Mouse (Mus musculus) liver, embryonic 12.5 days (tissue): ENCODE data around the gene Erc2. TPM values are rescaled to one million over a fixed set of nuclear protein-coding genes. Genes with fewer than 3 reads are reported as not detected.

ENCODE experiments used
- ATAC-seq: fragments of 200-750 bp; cut with Nextera tagmentation; 2 replicates; pipeline ENCODE4 v1.8.0; 2017; ENCODE audit warnings: moderate number of reproducible peaks, mild to moderate bottlenecking, moderate library complexity
- H3K27ac ChIP-seq: fragments of 300-500 bp; sonication (generic); 2 replicates; pipeline ENCODE4 v1.5.1; 2016; ENCODE audit warnings: mild to moderate bottlenecking
- H3K27me3 ChIP-seq: fragments of 300-500 bp; sonication (generic); replicated peaks from 2 replicates; pipeline ENCODE4 v1.6.1; 2016; ENCODE audit warnings: mild to moderate bottlenecking, moderate library complexity
- H3K36me3 ChIP-seq: fragments of 300-500 bp; sonication (generic); 2 replicates; pipeline ENCODE4 v1.6.1; 2016; ENCODE audit warnings: mild to moderate bottlenecking, moderate library complexity
- H3K4me1 ChIP-seq: fragments of 300-500 bp; sonication (generic); 2 replicates; pipeline ENCODE4 v1.6.1; 2016
- H3K4me2 ChIP-seq: fragments of 300-500 bp; sonication (generic); 2 replicates; pipeline ENCODE4 v1.6.1; 2016; ENCODE audit warnings: mild to moderate bottlenecking, moderate library complexity
- H3K4me3 ChIP-seq: fragments of 300-500 bp; sonication (generic); 2 replicates; pipeline ENCODE4 v1.5.1; 2016; ENCODE audit warnings: mild to moderate bottlenecking, moderate library complexity
- H3K9ac ChIP-seq: fragments of 300-500 bp; sonication (generic); 2 replicates; pipeline ENCODE4 v1.6.1; 2016; ENCODE audit warnings: mild to moderate bottlenecking, moderate library complexity
- H3K9me3 ChIP-seq: fragments of 300-500 bp; sonication (generic); replicated peaks from 2 replicates; pipeline ENCODE4 v1.6.1; 2016; ENCODE audit warnings: mild to moderate bottlenecking, moderate library complexity
- WGBS: fragments of 180-500 bp; shearing (Covaris S2); methylation state at CpG from one replicate; pipeline ENCODE4 v1.1.7; 2016; ENCODE audit not compliant: insufficient replicate concordance; 5-methylcytosine and 5-hydroxymethylcytosine counted together
- polyA plus RNA-seq: library from polyadenylated mRNA; unstranded; fragments of >200 nt; fragmentation: Nextera tagmentation; extraction: Ambion mirVana; gene quantifications from 2 replicates; pipeline ENCODE4 v1.2.1, GENCODE M21; 2016

The Erc2 gene
- polyA plus RNA-seq, 1 experiment from 2014 or later, result 0.77 TPM

- Histone ChIP-seq H3K4me1 (no peaks in the 10 kb centered on the region), H3K9ac (no peak overlapping the region), H3K4me3 (no peak overlapping the region), H3K9me3 (no peaks in the 10 kb centered on the region), H3K4me2 (no peak overlapping the region), H3K36me3 (no peaks in the 10 kb centered on the region), H3K27ac (no peak overlapping the region), H3K27me3 (no peaks in the 10 kb centered on the region)
- no peak for ATAC-seq
- 61% methylated on average over 3 of the region's 3 CpGs for WGBS
Measured at GRCm38 (mm10) chr14:28061649-28062375, 439.6 kb downstream of the Erc2 start.

- no peak overlapping the region for H3K4me3 ChIP-seq
Measured at GRCm38 (mm10) chr14:28068021-28068420, 445.8 kb downstream of the Erc2 start.

DNA sequence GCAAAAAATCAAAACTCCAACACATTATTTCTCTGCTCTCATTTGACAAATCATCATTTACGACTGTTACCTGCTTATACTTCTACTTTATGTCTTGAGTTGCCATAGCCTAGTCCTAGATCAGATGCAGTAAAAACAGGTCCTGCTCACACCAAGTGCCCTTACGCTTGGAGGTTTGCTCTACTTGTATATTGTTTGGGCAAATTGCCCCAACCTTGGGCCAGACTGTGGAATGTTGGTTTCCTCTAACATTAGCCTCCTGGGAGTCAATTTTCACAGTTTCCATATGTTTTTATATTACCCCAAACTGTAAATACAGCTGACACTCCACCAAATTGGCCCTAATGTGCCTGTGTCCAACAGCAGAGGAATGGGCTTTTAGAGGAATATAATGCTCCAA is 447.6 kb downstream of the Erc2 start:
- no peak for ATAC-seq
- Histone ChIP-seq H3K9ac (no peak overlapping the region), H3K27ac (no peak overlapping the region), H3K27me3 (no peaks in the 10 kb centered on the region), H3K9me3 (no peaks in the 10 kb centered on the region), H3K4me1 (no peaks in the 10 kb centered on the region), H3K4me3 (no peak overlapping the region), H3K4me2 (no peak overlapping the region), H3K36me3 (no peaks in the 10 kb centered on the region)
- 60% methylated on average over 2 of the region's 2 CpGs for WGBS

More at GRCm38 (mm10) chr14:28068021-28068420, 445.8 kb downstream of the Erc2 start:
- Histone ChIP-seq H3K9ac (no peak overlapping the region), H3K36me3 (no peaks in the 10 kb centered on the region), H3K9me3 (no peaks in the 10 kb centered on the region), H3K27ac (no peak overlapping the region), H3K27me3 (no peaks in the 10 kb centered on the region), H3K4me1 (no peaks in the 10 kb centered on the region), H3K4me2 (no peak overlapping the region)
- ATAC-seq, result no peak
- WGBS, result 68% methylated on average over 12 of the region's 12 CpGs

- Histone ChIP-seq H3K4me3 (no peak overlapping the region), H3K27ac (no peak overlapping the region), H3K4me1 (no peaks in the 10 kb centered on the region), H3K9ac (no peak overlapping the region), H3K9me3 (no peaks in the 10 kb centered on the region), H3K36me3 (no peaks in the 10 kb centered on the region), H3K27me3 (no peaks in the 10 kb centered on the region), H3K4me2 (no peak overlapping the region)
- WGBS, result 64% methylated on average over 3 of the region's 3 CpGs
- no peak for ATAC-seq
Measured at GRCm38 (mm10) chr14:28072561-28072960, 450.3 kb downstream of the Erc2 start.

- Histone ChIP-seq H3K4me1 (no peaks in the 10 kb centered on the region), H3K4me3 (no peak overlapping the region), H3K4me2 (no peak overlapping the region), H3K27me3 (no peaks in the 10 kb centered on the region), H3K9me3 (no peaks in the 10 kb centered on the region), H3K27ac (no peak overlapping the region), H3K36me3 (no peaks in the 10 kb centered on the region), H3K9ac (no peak overlapping the region)
- ATAC-seq, result no peak
- WGBS, result 52% methylated on average over 8 of the region's 8 CpGs
Measured at GRCm38 (mm10) chr14:28089636-28090443, 467.6 kb downstream of the Erc2 start.

GRCm38 (mm10) chr14:28091367-28091766 is 469.1 kb downstream of the Erc2 start:
- Histone ChIP-seq H3K9ac (no peak overlapping the region), H3K9me3 (no peaks in the 10 kb centered on the region), H3K27ac (no peak overlapping the region), H3K4me1 (no peaks in the 10 kb centered on the region), H3K36me3 (no peaks in the 10 kb centered on the region), H3K4me2 (no peak overlapping the region), H3K4me3 (no peak overlapping the region), H3K27me3 (no peaks in the 10 kb centered on the region)
- 81% methylated on average over 1 of the region's 1 CpGs for WGBS
- no peak for ATAC-seq

- ATAC-seq, result no peak
- H3K9ac ChIP-seq, result no peak overlapping the region
- no peak overlapping the region for H3K27ac ChIP-seq
- no peaks in the 10 kb centered on the region for H3K4me1 ChIP-seq
- 54% methylated on average over 4 of the region's 4 CpGs for WGBS
- no peak overlapping the region for H3K4me2 ChIP-seq
- no peaks in the 10 kb centered on the region for H3K27me3 ChIP-seq
- H3K36me3 ChIP-seq, result no peaks in the 10 kb centered on the region
- no peaks in the 10 kb centered on the region for H3K9me3 ChIP-seq
- no peak overlapping the region for H3K4me3 ChIP-seq
Measured at GRCm38 (mm10) chr14:28093214-28093613, 471.0 kb downstream of the Erc2 start.

GRCm38 (mm10) chr14:28093913-28094312 is 471.7 kb downstream of the Erc2 start:
- no peaks in the 10 kb centered on the region for H3K4me1 ChIP-seq
- no peak overlapping the region for H3K27ac ChIP-seq
- H3K4me3 ChIP-seq, result no peak overlapping the region
- no peak overlapping the region for H3K9ac ChIP-seq
- WGBS, result 80% methylated on average over 1 of the region's 1 CpGs
- ATAC-seq, result no peak
- no peak overlapping the region for H3K4me2 ChIP-seq
- H3K36me3 ChIP-seq, result no peaks in the 10 kb centered on the region
- no peaks in the 10 kb centered on the region for H3K9me3 ChIP-seq
- H3K27me3 ChIP-seq, result no peaks in the 10 kb centered on the region

GRCm38 (mm10) chr14:28099084-28099483 is 476.9 kb downstream of the Erc2 start:
- H3K9ac ChIP-seq, result no peak overlapping the region
- no peaks in the 10 kb centered on the region for H3K9me3 ChIP-seq
- H3K27me3 ChIP-seq, result no peaks in the 10 kb centered on the region
- no peak for ATAC-seq
- WGBS, result 66% methylated on average over 5 of the region's 5 CpGs
- no peaks in the 10 kb centered on the region for H3K36me3 ChIP-seq
- H3K4me3 ChIP-seq, result no peak overlapping the region
- no peak overlapping the region for H3K27ac ChIP-seq
- no peak overlapping the region for H3K4me2 ChIP-seq
- H3K4me1 ChIP-seq, result no peaks in the 10 kb centered on the region

- Histone ChIP-seq H3K36me3 (no peaks in the 10 kb centered on the region), H3K4me3 (no peak overlapping the region), H3K9me3 (no peaks in the 10 kb centered on the region), H3K4me1 (no peaks in the 10 kb centered on the region), H3K27me3 (no peaks in the 10 kb centered on the region), H3K9ac (no peak overlapping the region), H3K4me2 (no peak overlapping the region), H3K27ac (no peak overlapping the region)
- 66% methylated on average over 2 of the region's 2 CpGs for WGBS
- ATAC-seq, result no peak
Measured at GRCm38 (mm10) chr14:28113121-28113520, 490.9 kb downstream of the Erc2 start.

GRCm38 (mm10) chr14:28120851-28121250 is 498.6 kb downstream of the Erc2 start:
- no peaks in the 10 kb centered on the region for H3K36me3 ChIP-seq
- H3K4me2 ChIP-seq, result no peak overlapping the region
- 50% methylated on average over 5 of the region's 5 CpGs for WGBS
- no peak overlapping the region for H3K9ac ChIP-seq
- H3K4me1 ChIP-seq, result no peaks in the 10 kb centered on the region
- no peak overlapping the region for H3K27ac ChIP-seq
- H3K4me3 ChIP-seq, result no peak overlapping the region
- ATAC-seq, result no peak
- no peaks in the 10 kb centered on the region for H3K27me3 ChIP-seq
- no peaks in the 10 kb centered on the region for H3K9me3 ChIP-seq

- WGBS, result 67% methylated on average over 8 of the region's 8 CpGs
- ATAC-seq, result no peak
- H3K27ac ChIP-seq, result no peak overlapping the region
- H3K9me3 ChIP-seq, result no peaks in the 10 kb centered on the region
- H3K9ac ChIP-seq, result no peak overlapping the region
- no peaks in the 10 kb centered on the region for H3K36me3 ChIP-seq
- H3K4me3 ChIP-seq, result no peak overlapping the region
- no peaks in the 10 kb centered on the region for H3K27me3 ChIP-seq
- no peaks in the 10 kb centered on the region for H3K4me1 ChIP-seq
- no peak overlapping the region for H3K4me2 ChIP-seq
Measured at GRCm38 (mm10) chr14:28126842-28127241, 504.6 kb downstream of the Erc2 start.
